Mouse (Mus musculus) forebrain, postnatal 0 days (tissue): ENCODE data around the gene Pnrc2. TPM values are rescaled to one million over a fixed set of nuclear protein-coding genes. Genes with fewer than 3 reads are reported as not detected.

ENCODE experiments used
- ATAC-seq: fragments of 200-750 bp; cut with Nextera tagmentation; 2 replicates; pipeline ENCODE4 v1.8.0; 2017; ENCODE audit warnings: mild to moderate bottlenecking, moderate library complexity
- DNase-seq: peaks from one replicate; pipeline ENCODE4 v3.0.0-alpha.2; 2015
- H3K27ac ChIP-seq: fragments of 300-500 bp; sonication (generic); 2 replicates; pipeline ENCODE4 v1.5.1; 2014; ENCODE audit warnings: low read depth, mild to moderate bottlenecking, antibody characterized with exemption, low read length, moderate library complexity, mixed read lengths
- H3K27me3 ChIP-seq: fragments of 300-500 bp; sonication (generic); 2 replicates; pipeline ENCODE4 v1.6.1; 2014; ENCODE audit warnings: mild to moderate bottlenecking, low read length, mixed read lengths; ENCODE audit not compliant: insufficient read depth
- H3K36me3 ChIP-seq: fragments of 300-500 bp; sonication (generic); 2 replicates; pipeline ENCODE4 v1.6.1; 2014; ENCODE audit warnings: mild to moderate bottlenecking, moderate library complexity; ENCODE audit not compliant: insufficient read depth
- H3K4me1 ChIP-seq: fragments of 300-500 bp; sonication (generic); 2 replicates; pipeline ENCODE4 v1.6.1; 2014; ENCODE audit warnings: antibody characterized with exemption; ENCODE audit not compliant: insufficient read depth
- H3K4me2 ChIP-seq: fragments of 300-500 bp; sonication (generic); 2 replicates; pipeline ENCODE4 v1.6.1; 2014; ENCODE audit warnings: low read depth, mild to moderate bottlenecking, moderate library complexity
- H3K4me3 ChIP-seq: fragments of 300-500 bp; sonication (generic); 2 replicates; pipeline ENCODE4 v1.5.1; 2014; ENCODE audit warnings: low read depth, low read length, mixed read lengths
- H3K9ac ChIP-seq: fragments of 300-500 bp; sonication (generic); 2 replicates; pipeline ENCODE4 v1.6.1; 2014; ENCODE audit warnings: mild to moderate bottlenecking
- H3K9me3 ChIP-seq: fragments of 300-500 bp; sonication (generic); 2 replicates; pipeline ENCODE4 v1.6.1; 2016; ENCODE audit warnings: low read length
- CTCF ChIP-seq: sonication (generic); IDR thresholded peaks from 2 replicates; pipeline ENCODE4 v1.5.1; 2016; ENCODE audit warnings: antibody characterized with exemption, control low read depth, low read depth
- WGBS: fragments of 180-500 bp; shearing (Covaris S2); extraction: QIAGEN DNeasy Blood & Tissue Kit; methylation state at CpG from one replicate; pipeline ENCODE4 v1.1.7; 2014; 5-methylcytosine and 5-hydroxymethylcytosine counted together
- polyA plus RNA-seq: library from polyadenylated mRNA; unstranded; fragments of >200 nt; fragmentation: Nextera tagmentation; extraction: Ambion mirVana; gene quantifications from 2 replicates; pipeline ENCODE4 v1.2.1, GENCODE M21; 2015
- total RNA-seq: library from RNA; depleted of rRNA; stranded (reverse); fragments of >200 nt; gene quantifications from 2 replicates; pipeline ENCODE4 v1.2.3, GENCODE M21; 2014

Gene Pnrc2
- total and polyA plus RNA-seq, 2 experiments from 2014 or later: 73.0 to 75.0 TPM

DNA sequence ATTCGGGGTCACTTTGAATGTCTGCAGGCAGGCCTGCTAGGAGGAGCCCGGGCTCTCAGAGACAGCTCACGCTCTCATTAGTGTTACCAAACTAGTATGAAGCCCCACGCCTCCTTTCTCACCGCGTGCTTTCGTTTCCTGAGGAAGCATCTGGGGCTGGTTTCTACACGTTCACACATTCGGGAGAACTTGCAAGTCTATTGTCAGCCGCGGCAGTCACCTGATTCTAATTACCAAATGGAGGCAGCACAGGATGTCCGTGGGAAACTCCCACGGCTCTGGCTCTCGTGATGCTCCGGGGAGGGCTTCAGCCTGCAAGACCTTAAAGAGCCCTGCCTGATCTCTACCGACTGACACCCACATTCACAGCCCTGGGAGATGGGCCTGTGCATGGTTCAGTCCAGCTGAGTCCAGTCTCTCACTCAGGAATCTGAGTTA, 3.0 kb upstream of the Pnrc2 start:
- Histone ChIP-seq H3K27ac (no peak overlapping the region; the same call in 1 of the 2 replicates), H3K9me3 (no peaks in the 10 kb centered on the region), H3K36me3 (peaks cover under 1% of the 10 kb centered on the region; the same call in 1 of the 2 replicates), H3K27me3 (no peaks in the 10 kb centered on the region), H3K4me1 (peaks cover 23% of the 10 kb centered on the region), H3K4me2 (peak overlapping the region; percentile 47), H3K4me3 (peak overlapping the region; percentile 16; the same call in 1 of the 2 replicates), H3K9ac (peak overlapping the region; percentile 22; the same call in 1 of the 2 replicates)
- ATAC-seq: no peak
- peak; percentile 66 for DNase-seq
- no peak for TF ChIP-seq CTCF
- 2% methylated on average over 16 of the region's 16 CpGs for WGBS

GRCm38 (mm10) chr4:135875991-135876582, 2.4 kb upstream of the Pnrc2 start:
- H3K36me3 ChIP-seq: peaks cover 3% of the 10 kb centered on the region
- WGBS: 6% methylated on average over 9 of the region's 9 CpGs
- peak; percentile 10 for DNase-seq
- H3K27me3 ChIP-seq: no peaks in the 10 kb centered on the region
- ATAC-seq: no peak
- H3K9ac ChIP-seq: no peak overlapping the region
- peaks cover 23% of the 10 kb centered on the region for H3K4me1 ChIP-seq
- H3K9me3 ChIP-seq: no peaks in the 10 kb centered on the region
- TF ChIP-seq CTCF: no peak
- H3K4me3 ChIP-seq: no peak overlapping the region
- no peak overlapping the region for H3K27ac ChIP-seq
- peak overlapping the region; percentile 47 for H3K4me2 ChIP-seq

DNA sequence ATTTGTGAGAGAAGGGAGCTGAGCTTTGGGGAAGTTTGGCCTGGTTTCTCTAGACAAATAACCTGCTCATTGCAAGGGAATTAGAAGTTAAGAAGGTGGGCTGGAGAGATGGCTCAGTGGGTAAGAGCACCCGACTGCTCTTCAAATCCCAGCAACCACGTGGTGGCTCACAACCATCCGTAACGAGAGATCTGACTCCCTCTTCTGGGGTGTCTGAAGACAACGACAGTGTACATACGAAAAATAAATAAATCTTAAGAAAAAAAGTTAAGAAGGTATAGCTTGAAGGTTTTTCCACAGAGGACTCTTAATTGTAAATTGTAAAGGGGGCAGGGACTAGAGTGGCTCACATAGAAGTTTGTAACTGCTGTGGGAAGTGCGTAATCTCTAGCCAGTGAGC, 1.9 kb upstream of the Pnrc2 start:
- TF ChIP-seq CTCF: no peak; the same call in 1 of the 2 replicates
- 23% methylated on average over 7 of the region's 7 CpGs for WGBS
- no peak overlapping the region for H3K27ac ChIP-seq
- H3K4me1 ChIP-seq: peaks cover 23% of the 10 kb centered on the region
- no peak for ATAC-seq
- H3K9me3 ChIP-seq: no peaks in the 10 kb centered on the region
- H3K9ac ChIP-seq: no peak overlapping the region
- no peak overlapping the region for H3K4me2 ChIP-seq
- no peak overlapping the region for H3K4me3 ChIP-seq
- no peaks in the 10 kb centered on the region for H3K27me3 ChIP-seq
- peak; percentile 16 for DNase-seq
- peaks cover 3% of the 10 kb centered on the region for H3K36me3 ChIP-seq

DNA sequence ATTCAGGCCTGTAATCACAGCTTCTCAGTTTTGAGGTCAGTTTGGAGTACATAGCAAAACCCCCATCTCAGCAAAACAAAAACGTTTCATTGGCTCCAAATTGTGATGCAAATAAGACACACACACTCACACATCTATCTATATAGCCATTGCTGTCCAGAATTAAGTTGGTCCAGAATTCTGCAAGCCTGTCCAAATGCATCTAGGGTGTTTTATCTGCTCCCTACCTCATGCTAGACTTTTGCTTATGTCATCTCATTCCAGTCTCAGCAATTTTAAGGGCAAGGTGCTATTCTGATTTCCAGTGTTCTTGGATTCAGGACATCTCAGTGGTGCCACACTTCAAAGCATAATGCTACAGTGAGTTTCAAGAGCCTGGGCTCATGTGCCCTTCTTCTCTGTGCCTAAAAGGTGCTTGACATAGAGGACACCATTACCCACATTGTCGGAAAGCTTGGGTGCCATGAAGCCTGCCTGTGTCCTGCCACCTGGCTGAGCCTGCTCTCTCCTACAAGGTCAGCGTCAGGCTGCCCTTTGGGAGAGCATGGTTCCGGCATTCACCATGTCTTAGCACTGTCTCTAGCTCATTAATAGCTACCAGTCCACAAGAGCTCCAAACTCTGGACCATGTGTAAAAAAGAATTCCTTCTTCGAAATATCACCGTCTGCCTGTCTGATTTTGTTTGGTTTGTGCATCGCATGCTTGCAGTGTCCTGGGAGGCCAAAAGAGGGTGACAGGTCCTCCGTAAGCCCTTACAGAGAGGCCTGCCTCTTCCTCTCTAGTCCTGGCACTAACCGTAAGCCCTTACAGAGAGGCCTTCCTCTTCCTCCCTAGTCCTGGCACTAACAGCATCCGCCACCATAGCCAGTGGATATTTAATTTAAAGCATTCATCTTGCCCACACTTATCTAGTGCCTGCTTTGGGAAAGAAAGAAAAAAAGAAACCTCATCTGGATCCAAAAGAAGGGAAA, 1.2 kb upstream of the Pnrc2 start:
- Histone ChIP-seq H3K9ac (no peak overlapping the region), H3K27me3 (no peaks in the 10 kb centered on the region), H3K27ac (0 out of 2 replicates have a peak overlapping the region, but pooled peaks have one; percentile 97), H3K9me3 (no peaks in the 10 kb centered on the region), H3K4me1 (peaks cover 23% of the 10 kb centered on the region), H3K4me2 (peak overlapping the region; percentile 87; the same call in 1 of the 2 replicates), H3K36me3 (peaks cover 3% of the 10 kb centered on the region), H3K4me3 (no peak overlapping the region)
- ATAC-seq (no peak), DNase-seq (no peak)
- no peak for TF ChIP-seq CTCF
- 76% methylated on average over 10 of the region's 10 CpGs for WGBS

DNA sequence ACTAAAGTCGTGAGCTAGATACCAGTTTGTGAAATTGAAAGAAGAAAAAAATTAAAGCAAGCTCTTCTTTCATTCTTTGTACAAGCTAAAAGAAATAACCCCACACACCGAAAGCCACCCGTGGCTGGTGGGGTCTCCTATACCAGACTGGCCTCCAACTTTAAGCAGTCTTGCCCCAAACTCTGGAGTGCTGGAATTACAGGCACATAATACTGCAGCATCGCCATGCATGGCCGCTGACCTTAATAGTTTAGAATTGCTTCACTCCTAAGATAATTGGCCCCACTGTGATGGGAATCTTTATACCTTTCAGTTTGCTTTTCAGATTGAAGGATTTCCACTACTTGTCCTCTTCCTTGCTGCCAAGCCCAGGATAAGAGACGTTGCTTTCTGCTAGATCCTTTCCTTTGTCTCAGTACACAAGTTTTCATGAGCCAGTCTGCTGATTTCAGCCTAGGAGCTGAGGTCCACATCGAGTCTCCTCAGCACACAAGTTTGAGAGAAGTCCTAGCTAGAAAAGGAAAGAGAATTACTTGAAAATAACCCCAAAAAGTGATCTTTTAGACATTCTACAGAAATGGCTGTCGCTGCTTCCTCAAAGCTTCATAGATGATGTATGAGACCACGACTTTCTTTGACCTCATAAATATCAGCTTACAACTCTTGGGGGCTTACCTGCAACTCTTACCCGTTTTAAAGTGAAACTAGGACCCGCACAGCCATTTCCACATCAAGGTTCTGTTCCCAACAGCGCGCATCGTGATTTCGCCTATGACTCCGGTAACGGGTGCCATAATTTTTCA, 860 bp downstream of the Pnrc2 start:
- peak overlapping the region; percentile 87 for H3K4me2 ChIP-seq
- peak overlapping the region; percentile 71 for H3K4me3 ChIP-seq
- TF ChIP-seq CTCF: no peak
- peak overlapping the region; percentile 96 for H3K9ac ChIP-seq
- no peaks in the 10 kb centered on the region for H3K9me3 ChIP-seq
- H3K4me1 ChIP-seq: peaks cover 23% of the 10 kb centered on the region
- 6% methylated on average over 17 of the region's 17 CpGs for WGBS
- H3K27me3 ChIP-seq: no peaks in the 10 kb centered on the region
- peaks cover 7% of the 10 kb centered on the region for H3K36me3 ChIP-seq
- peak overlapping the region; percentile 97 for H3K27ac ChIP-seq
- DNase-seq (peak; percentile 58), ATAC-seq (no peak)

DNA sequence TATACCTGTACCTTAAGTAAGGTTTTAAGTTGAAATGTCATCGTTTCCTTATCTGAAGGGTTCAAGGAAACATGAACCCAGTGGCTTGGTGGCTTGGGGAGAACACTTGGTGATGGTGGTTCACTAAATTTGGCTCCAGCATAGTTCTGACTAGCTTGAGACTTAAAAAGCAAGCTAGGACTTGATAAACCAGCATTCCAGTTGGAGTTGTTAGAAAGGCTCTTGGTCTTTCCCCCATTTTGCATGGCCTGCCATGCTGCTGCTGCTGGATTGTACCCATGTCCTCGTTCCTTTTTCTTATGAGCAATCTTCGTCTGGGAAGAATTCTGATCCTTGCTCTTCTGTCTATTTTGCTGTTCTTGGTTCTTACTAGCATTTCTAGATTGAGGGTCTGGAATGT, 1.6 kb downstream of the Pnrc2 start:
- 37% methylated on average over 3 of the region's 3 CpGs for WGBS
- Histone ChIP-seq H3K27me3 (no peaks in the 10 kb centered on the region), H3K36me3 (peaks cover 7% of the 10 kb centered on the region), H3K4me3 (peak overlapping the region; percentile 71), H3K4me2 (peak overlapping the region; percentile 87), H3K9ac (no peak overlapping the region; the same call in 1 of the 2 replicates), H3K9me3 (no peaks in the 10 kb centered on the region), H3K27ac (no peak overlapping the region), H3K4me1 (peaks cover 23% of the 10 kb centered on the region)
- TF ChIP-seq CTCF: no peak
- no peak for DNase-seq
- ATAC-seq: no peak
